Mouse (Mus musculus): ENCODE measurements at regions not wholly inside any gene's neighbourhood (a gene's known extent, or its start where the extent isn't known, plus 50 kb on each side); places are given as distances from the start of the nearest gene placed in this dataset.

- DNase-seq = peak; percentile 52
Observed at GRCm38 (mm10) chr3:44423166-44423565, 955.0 kb upstream of the Pcdh10 start.

- DNase-seq = no peak
Observed at GRCm38 (mm10) chr3:44468078-44468477, 910.1 kb upstream of the Pcdh10 start.

All from kidney, postnatal 10 days (tissue).